Mouse (Mus musculus) stomach, postnatal 0 days (tissue): ENCODE measurements at regions not wholly inside any gene's neighbourhood (a gene's known extent, or its start where the extent isn't known, plus 50 kb on each side); places are given as distances from the start of the nearest gene placed in this dataset.

Experiments
- CTCF ChIP-seq: IDR thresholded peaks from 2 replicates; pipeline ENCODE4 v1.5.1; 2016; ENCODE audit warnings: antibody characterized with exemption, low read depth, mild to moderate bottlenecking, moderate library complexity
- EP300 ChIP-seq: optimal IDR thresholded peaks from 2 replicates; pipeline ENCODE3; 2016; ENCODE audit warnings: antibody characterized with exemption

DNA sequence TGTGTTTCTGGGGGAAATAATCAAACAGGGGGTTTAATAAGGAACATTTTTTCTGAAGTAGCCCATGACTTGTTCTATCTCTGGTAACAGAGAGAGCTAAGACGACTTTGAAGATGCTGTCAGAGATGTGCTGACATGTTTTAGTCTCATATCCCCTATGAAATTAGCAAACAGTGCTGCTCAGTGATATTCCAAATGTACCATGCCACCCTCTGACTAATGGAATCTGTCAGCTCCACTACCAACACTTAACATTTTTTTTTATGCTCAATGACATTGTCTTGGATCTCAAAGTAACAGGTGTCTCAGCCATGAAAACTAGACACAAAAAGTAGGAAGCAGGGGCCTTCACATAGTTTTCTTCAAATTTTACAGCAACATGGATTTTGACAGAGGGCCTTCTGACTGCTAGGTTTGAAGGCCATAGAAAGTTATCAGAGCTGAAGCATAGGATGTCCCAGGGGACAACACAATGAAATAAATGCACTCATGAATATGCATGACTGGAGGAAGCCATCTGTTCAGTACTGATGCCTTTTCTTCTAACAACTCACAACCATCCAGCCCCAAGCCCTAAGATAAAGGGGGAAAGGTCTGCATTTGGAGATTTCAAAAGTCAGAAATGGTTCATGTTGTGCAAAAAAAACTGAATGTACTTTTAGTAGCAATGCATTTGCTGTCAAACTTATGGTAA, 225.7 kb upstream of the Lrrn1 start:
- TF ChIP-seq CTCF (no peak), EP300 (no peak)
